In the genomic region with DNA sequence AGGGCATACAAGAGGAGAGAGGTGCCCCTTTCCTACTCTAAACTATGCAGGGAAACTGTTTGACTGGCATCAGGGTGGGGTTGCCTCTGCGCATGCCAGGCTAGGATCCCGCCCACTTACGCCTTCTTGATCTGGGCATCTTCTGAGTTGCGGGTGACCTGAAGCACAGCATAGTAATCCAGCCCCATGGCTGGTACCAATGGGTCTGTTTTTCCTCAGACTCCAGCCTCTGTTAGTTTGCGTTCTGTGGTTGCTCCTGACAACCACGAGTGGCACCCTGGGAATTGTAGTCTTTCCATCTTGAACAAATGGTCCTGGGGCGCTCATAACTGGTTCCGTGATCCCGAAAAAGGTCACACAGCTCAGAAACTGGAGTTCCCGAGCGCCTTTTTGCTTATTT, we compare ENCODE assay signal across 13 mouse cellular contexts. TPM values are rescaled to one million over a fixed set of nuclear protein-coding genes. Genes with fewer than 3 reads are reported as not detected.
DNase-seq lines count a peak whose midpoint lies in the region; ATAC-seq and TF ChIP-seq lines count a peak whose summit lies in the region.
"Had no signal": no experiment of that assay in that cellular context is flagged by ENCODE, and none has a peak within 500 bp of the region (broad histone marks: within the 10 kb centered on the region; RNA-seq: fewer than 3 reads in every experiment).

TSS of gene Dnajb13 (minus strand) at position 388 of the 400 bp plus-strand sequence.

- H3K27me3 ChIP-seq in intestine, embryonic 16.5 days (replicated peaks; ENCODE audit: control insufficient read depth, insufficient read depth, low read length) = no peaks in the 10 kb centered on the region
- H3K27me3 ChIP-seq in intestine, postnatal 0 days (replicated peaks; ENCODE audit: control insufficient read depth, insufficient read depth, low read length) = no peaks in the 10 kb centered on the region
- no peaks in the 10 kb centered on the region for H3K27me3 ChIP-seq in hindbrain, embryonic 12.5 days
- H3K27me3 ChIP-seq in midbrain, postnatal 0 days (ENCODE audit: insufficient read depth, low read length) = no peaks in the 10 kb centered on the region

- DNase-seq in midbrain, postnatal 0 days (ENCODE audit: low spot score) = peak; percentile 63
- DNase-seq in thymus, postnatal 0 days (ENCODE audit: low spot score) = no peak
- no peak for DNase-seq in right cerebral cortex, postnatal 14 days
- DNase-seq in c-Kit-positive CD71-positive TER-119-positive erythroid progenitor cells, embryonic 14.5 days (ENCODE audit: low spot score) = no peak
- DNase-seq: adrenal gland, postnatal 25 days; cerebellum, postnatal 36 days; kidney, adult 9 months; liver had no signal

- TF ChIP-seq CTCF in intestine, postnatal 0 days (IDR thresholded peaks at IDR 0.05; ENCODE audit: low read depth) = no peak
- no peak for TF ChIP-seq CTCF in midbrain, postnatal 0 days (IDR thresholded peaks at IDR 0.05)

- ATAC-seq in intestine, embryonic 16.5 days = peak; percentile 21; the same call in 1 of the 2 replicates
- ATAC-seq in intestine, postnatal 0 days = no peak
- ATAC-seq in activated CD4-positive, CD25-positive, alpha-beta regulatory T cell, adult 4 months = no peak
- ATAC-seq in hindbrain, embryonic 12.5 days (ENCODE audit: low FRiP score) = no peak
- ATAC-seq in midbrain, postnatal 0 days (ENCODE audit: low FRiP score) = peak; percentile 44; the same call in 1 of the 2 replicates

- no peaks in the 10 kb centered on the region for H3K36me3 ChIP-seq in intestine, embryonic 16.5 days (ENCODE audit: control insufficient read depth, insufficient read depth, low read length)
- H3K36me3 ChIP-seq in intestine, postnatal 0 days (ENCODE audit: control insufficient read depth, insufficient read depth) = no peaks in the 10 kb centered on the region
- H3K36me3 ChIP-seq in hindbrain, embryonic 12.5 days = no peaks in the 10 kb centered on the region
- H3K36me3 ChIP-seq in midbrain, postnatal 0 days (ENCODE audit: insufficient read depth, low read length) = no peaks in the 10 kb centered on the region
- H3K36me3 ChIP-seq: G1E had no signal

- H3K4me3 ChIP-seq in intestine, embryonic 16.5 days (ENCODE audit: low read length) = no peak within 1 kb of the TSS
- H3K4me3 ChIP-seq in intestine, postnatal 0 days (ENCODE audit: low read depth, low read length) = no peak within 1 kb of the TSS
- H3K4me3 ChIP-seq in hindbrain, embryonic 12.5 days = no peak within 1 kb of the TSS
- H3K4me3 ChIP-seq in midbrain, postnatal 0 days (ENCODE audit: low read depth, low read length) = no peak within 1 kb of the TSS

- WGBS in intestine, embryonic 16.5 days = 47% methylated on average over 11 of the region's 11 CpGs
- WGBS in intestine, postnatal 0 days = 62% methylated on average over 11 of the region's 11 CpGs
- WGBS in hindbrain, embryonic 12.5 days = 57% methylated on average over 11 of the region's 11 CpGs
- 46% methylated on average over 11 of the region's 11 CpGs for WGBS in midbrain, postnatal 0 days

- H3K4me2 ChIP-seq in intestine, embryonic 16.5 days (ENCODE audit: low read depth, low read length) = no peak within 1 kb of the TSS
- H3K4me2 ChIP-seq in intestine, postnatal 0 days (replicated peaks; ENCODE audit: low read depth) = no peak within 1 kb of the TSS
- H3K4me2 ChIP-seq in hindbrain, embryonic 12.5 days (replicated peaks) = peak within 1 kb of the TSS; percentile 17
- peak within 1 kb of the TSS; percentile 18; the same call in 1 of the 2 replicates for H3K4me2 ChIP-seq in midbrain, postnatal 0 days (ENCODE audit: low read depth, low read length, poor library complexity, severe bottlenecking)

- no peaks in the 10 kb centered on the region for H3K4me1 ChIP-seq in intestine, embryonic 16.5 days (ENCODE audit: control insufficient read depth, insufficient read depth, low read length)
- no peaks in the 10 kb centered on the region for H3K4me1 ChIP-seq in intestine, postnatal 0 days (replicated peaks; ENCODE audit: control insufficient read depth, insufficient read depth, low read length)
- 0 out of 2 replicates have a peak, but pooled peaks cover 2% of the 10 kb centered on the region for H3K4me1 ChIP-seq in hindbrain, embryonic 12.5 days
- no peaks in the 10 kb centered on the region for H3K4me1 ChIP-seq in midbrain, postnatal 0 days (ENCODE audit: insufficient read depth, low read length)

- H3K27ac ChIP-seq in intestine, embryonic 16.5 days (ENCODE audit: low read length) = no peak within 1 kb of the TSS
- no peak within 1 kb of the TSS for H3K27ac ChIP-seq in intestine, postnatal 0 days (ENCODE audit: low read depth, low read length)
- no peak within 1 kb of the TSS for H3K27ac ChIP-seq in hindbrain, embryonic 12.5 days
- H3K27ac ChIP-seq in midbrain, postnatal 0 days (ENCODE audit: low read depth, low read length) = no peak within 1 kb of the TSS

- no peaks in the 10 kb centered on the region for H3K9me3 ChIP-seq in intestine, embryonic 16.5 days (ENCODE audit: control insufficient read depth, low read length)
- H3K9me3 ChIP-seq in intestine, postnatal 0 days (ENCODE audit: control insufficient read depth) = no peaks in the 10 kb centered on the region
- no peaks in the 10 kb centered on the region for H3K9me3 ChIP-seq in hindbrain, embryonic 12.5 days (replicated peaks)
- H3K9me3 ChIP-seq in midbrain, postnatal 0 days (ENCODE audit: low read length) = no peaks in the 10 kb centered on the region
- H3K9me3 ChIP-seq: G1E had no signal

- no peak within 1 kb of the TSS for H3K9ac ChIP-seq in intestine, embryonic 16.5 days (ENCODE audit: low read depth, low read length)
- no peak within 1 kb of the TSS for H3K9ac ChIP-seq in intestine, postnatal 0 days (ENCODE audit: low read depth, low read length)
- H3K9ac ChIP-seq in hindbrain, embryonic 12.5 days = no peak within 1 kb of the TSS
- H3K9ac ChIP-seq in midbrain, postnatal 0 days (replicated peaks; ENCODE audit: low read length, poor library complexity, severe bottlenecking) = no peak within 1 kb of the TSS

RNA-seq across cellular contexts. Expression of gene Dnajb13, which starts in this region (rescaled TPM):
- 0.48 and 0.50 TPM in 2 replicates for polyA plus RNA-seq in intestine, embryonic 16.5 days (2015; fragmentation: Nextera tagmentation; extraction: Ambion mirVana)
- 0.09 and 0.17 TPM in 2 replicates for polyA plus RNA-seq in intestine, postnatal 0 days (2015; fragmentation: Nextera tagmentation; extraction: Ambion mirVana)
- polyA plus RNA-seq in activated CD4-positive, CD25-positive, alpha-beta regulatory T cell, adult 4 months (2017; shearing (Covaris generic)) = 10 to 100 TPM; 10.4 to 17.4 TPM
- 5.0 and 8.2 TPM in 2 replicates for polyA plus RNA-seq in hindbrain, embryonic 12.5 days (2016; fragmentation: Nextera tagmentation; extraction: Ambion mirVana)
- 4.1 and 4.3 TPM in 2 replicates for total RNA-seq in midbrain, postnatal 0 days (2014; rRNA removed)
- polyA plus RNA-seq in midbrain, postnatal 0 days (2015; fragmentation: Nextera tagmentation; extraction: Ambion mirVana) = 2.9 and 3.2 TPM in 2 replicates
- polyA plus RNA-seq in thymus, postnatal 0 days (2015; fragmentation: Nextera tagmentation; extraction: Ambion mirVana) = 1.7 TPM in 2 replicates
- total RNA-seq: adrenal gland, postnatal 25 days had no signal
- polyA plus RNA-seq: G1E had no signal

Comparison
In these comparisons a context has a peak if more than half of its experiments do, and no peak if none do; other contexts are left out.
1. Peak in ATAC-seq in intestine, embryonic 16.5 days; RNA of the gene not detected or under 1 TPM.
2. H3K4me2 ChIP-seq: peak in hindbrain, embryonic 12.5 days (single experiment) and midbrain, postnatal 0 days (single experiment); none in intestine, embryonic 16.5 days (single experiment) and intestine, postnatal 0 days (single experiment).